Mouse (Mus musculus): ENCODE data around the gene Rgsl1. TPM values are rescaled to one million over a fixed set of nuclear protein-coding genes. Genes with fewer than 3 reads are reported as not detected.
"Not testable (repeated sequence)": the region's sequence is repeated elsewhere in the genome, so short reads cannot be mapped to it uniquely, and the experiment has no call there.

Rgsl1 gene
- 0.12 and 0.27 TPM in 2 replicates for polyA plus RNA-seq (2016; fragmentation: Nextera tagmentation; extraction: Ambion mirVana)

DNA sequence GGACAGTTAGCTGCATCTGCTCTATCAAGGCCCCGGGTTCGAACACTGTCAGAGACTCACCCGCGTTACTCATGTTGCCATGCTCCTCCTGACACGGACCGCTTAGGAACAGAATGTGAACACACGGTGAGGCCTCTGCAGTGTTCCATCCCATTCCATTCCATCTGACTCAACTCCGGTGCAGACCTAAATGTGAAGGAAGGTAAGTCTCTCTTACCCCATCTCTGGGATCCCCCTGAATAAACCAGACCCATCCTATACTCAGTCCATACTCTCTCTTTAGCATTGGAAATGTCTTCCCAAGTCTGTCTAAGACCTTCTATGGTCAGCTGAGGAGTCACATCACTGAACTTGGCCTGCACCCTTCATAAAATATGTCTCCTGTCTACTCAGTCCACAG lies at the start of gene Rgsl1:
Gene Rgsl1 (minus strand): TSS at position 101 of the 400 bp plus-strand sequence.
- Histone ChIP-seq H3K27ac (no peak within 1 kb of the TSS), H3K9me3 (replicated peaks) (no peaks in the 10 kb centered on the region), H3K36me3 (no peaks in the 10 kb centered on the region), H3K27me3 (no peaks in the 10 kb centered on the region), H3K4me2 (replicated peaks) (no peak within 1 kb of the TSS), H3K4me1 (no peaks in the 10 kb centered on the region), H3K4me3 (no peak within 1 kb of the TSS), H3K9ac (no peak within 1 kb of the TSS)
- WGBS = 96% methylated on average over 8 of the region's 8 CpGs
- no peak for ATAC-seq (ENCODE audit: low FRiP score)

DNA sequence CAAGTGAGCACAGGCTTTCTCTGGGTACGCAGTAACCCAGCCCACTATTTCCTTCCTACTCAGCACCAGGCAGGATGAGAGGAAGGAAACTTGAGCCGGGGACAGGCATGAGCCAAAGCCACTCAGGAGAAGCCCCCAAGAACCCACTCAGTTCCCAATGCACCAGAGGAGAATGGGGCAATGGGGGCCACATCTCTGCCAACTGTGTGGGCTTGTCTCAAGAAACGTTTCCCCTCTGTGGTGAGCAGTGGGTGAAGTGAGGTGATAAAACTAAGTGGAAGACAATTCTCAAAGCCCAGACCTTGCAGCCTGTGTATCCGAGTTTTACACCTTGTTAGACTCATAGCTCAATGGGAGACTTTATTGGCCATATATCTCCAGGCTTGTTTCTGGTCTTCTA lies 47.5 kb upstream of the Rgsl1 start, which contains the start of gene Teddm1a:
Gene Teddm1a (plus strand): TSS at position 301 of the 400 bp plus-strand sequence.
- no peak within 1 kb of the TSS for H3K9ac ChIP-seq
- H3K27ac ChIP-seq = no peak within 1 kb of the TSS
- H3K9me3 ChIP-seq (replicated peaks) = no peaks in the 10 kb centered on the region
- WGBS = 73% methylated on average over 4 of the region's 4 CpGs
- H3K4me3 ChIP-seq = no peak within 1 kb of the TSS
- no peaks in the 10 kb centered on the region for H3K36me3 ChIP-seq
- H3K27me3 ChIP-seq = 0 out of 2 replicates have a peak, but pooled peaks cover 5% of the 10 kb centered on the region
- no peak for ATAC-seq (ENCODE audit: low FRiP score)
- 0 out of 2 replicates have a peak, but pooled peaks cover 2% of the 10 kb centered on the region for H3K4me1 ChIP-seq
- H3K4me2 ChIP-seq (replicated peaks) = no peak within 1 kb of the TSS

DNA sequence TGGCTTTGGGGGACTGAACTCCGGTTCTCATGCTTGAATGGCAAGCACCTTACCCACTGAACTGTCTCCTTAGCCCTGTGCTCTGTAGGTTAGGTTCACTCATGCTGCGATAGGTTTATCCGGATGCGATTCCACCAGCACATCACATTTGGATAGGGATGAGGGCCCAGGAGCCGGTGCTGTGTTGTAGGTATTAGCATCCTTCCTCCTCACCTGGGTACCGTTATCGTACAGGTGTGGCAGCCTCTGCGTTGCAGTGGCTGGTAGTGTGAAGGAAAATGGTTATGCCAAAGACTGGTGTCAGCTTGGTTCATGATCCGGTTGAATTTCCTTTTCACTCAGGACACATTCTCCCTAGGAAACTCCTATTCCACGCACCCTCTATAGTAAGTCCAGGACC lies 46.2 kb upstream of the Rgsl1 start:
- Histone ChIP-seq H3K4me3 (no peak overlapping the region), H3K36me3 (no peaks in the 10 kb centered on the region), H3K9ac (no peak overlapping the region), H3K4me2 (replicated peaks) (no peak overlapping the region), H3K4me1 (0 out of 2 replicates have a peak, but pooled peaks cover 4% of the 10 kb centered on the region), H3K27me3 (0 out of 2 replicates have a peak, but pooled peaks cover 5% of the 10 kb centered on the region), H3K27ac (no peak overlapping the region), H3K9me3 (replicated peaks) (no peaks in the 10 kb centered on the region)
- WGBS = 92% methylated on average over 10 of the region's 10 CpGs
- ATAC-seq (ENCODE audit: low FRiP score) = no peak

DNA sequence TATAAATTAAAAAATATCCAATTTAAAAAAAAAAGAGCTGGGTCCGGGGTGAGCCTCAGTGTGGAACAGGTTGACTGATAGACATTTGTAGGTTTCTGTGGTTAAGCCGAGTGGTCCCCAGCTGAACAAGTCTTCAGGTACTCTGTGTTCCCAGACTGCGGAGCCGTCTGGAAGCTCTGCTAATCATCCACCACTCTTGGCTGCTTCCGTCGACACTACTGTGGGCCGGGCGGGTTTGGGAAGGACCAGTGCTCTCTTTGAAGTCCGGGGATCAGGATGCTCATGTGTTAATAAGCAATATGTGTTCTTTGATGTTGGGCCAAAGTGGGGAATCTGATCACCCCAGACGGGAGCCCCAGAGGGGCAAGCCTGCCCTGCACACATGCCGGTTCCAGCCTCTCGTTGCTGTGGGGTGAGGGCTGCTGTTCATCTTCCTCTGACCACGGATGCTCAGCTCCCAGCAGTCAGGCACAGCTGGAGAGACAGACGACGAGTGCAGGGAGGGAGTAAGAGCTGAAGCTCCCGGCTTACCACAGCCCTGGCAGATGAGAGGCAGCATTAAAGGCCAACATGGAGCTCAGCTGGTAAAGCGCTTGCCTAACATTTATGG lies 42.2 kb upstream of the Rgsl1 start:
- Histone ChIP-seq H3K9me3 (replicated peaks) (no peaks in the 10 kb centered on the region), H3K4me3 (no peak overlapping the region), H3K27me3 (no peaks in the 10 kb centered on the region), H3K4me2 (replicated peaks) (no peak overlapping the region), H3K36me3 (no peaks in the 10 kb centered on the region), H3K27ac (no peak overlapping the region), H3K4me1 (0 out of 2 replicates have a peak, but pooled peaks cover 4% of the 10 kb centered on the region), H3K9ac (no peak overlapping the region)
- no peak for ATAC-seq (ENCODE audit: low FRiP score)
- 38% methylated on average over 17 of the region's 17 CpGs for WGBS

DNA sequence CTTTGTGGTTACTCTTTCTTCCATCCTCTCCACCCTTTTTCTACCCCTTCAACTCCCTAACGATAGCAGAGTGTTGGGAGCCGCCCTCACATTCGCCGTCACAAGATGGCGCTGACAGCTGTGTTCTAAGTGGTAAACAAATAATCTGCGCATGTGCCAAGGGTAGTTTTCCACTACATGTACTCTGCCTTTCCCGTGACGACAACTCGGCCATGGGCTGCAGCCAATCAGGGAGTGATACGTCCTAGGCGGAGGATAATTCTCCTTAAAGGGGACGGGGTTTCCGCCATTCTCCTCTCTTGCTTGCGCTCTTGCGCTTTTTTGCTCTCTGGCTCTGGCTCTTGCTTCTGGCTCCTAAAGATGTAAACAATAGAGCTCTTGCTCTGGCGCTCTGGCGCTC lies 36.4 kb upstream of the Rgsl1 start:
- H3K27me3 ChIP-seq; H3K4me2 ChIP-seq (replicated peaks); H3K27ac ChIP-seq; H3K9ac ChIP-seq; H3K36me3 ChIP-seq; H3K9me3 ChIP-seq (replicated peaks); ATAC-seq (ENCODE audit: low FRiP score); H3K4me1 ChIP-seq; H3K4me3 ChIP-seq: not testable (repeated sequence)
- WGBS = 97% methylated on average over 17 of the region's 17 CpGs

DNA sequence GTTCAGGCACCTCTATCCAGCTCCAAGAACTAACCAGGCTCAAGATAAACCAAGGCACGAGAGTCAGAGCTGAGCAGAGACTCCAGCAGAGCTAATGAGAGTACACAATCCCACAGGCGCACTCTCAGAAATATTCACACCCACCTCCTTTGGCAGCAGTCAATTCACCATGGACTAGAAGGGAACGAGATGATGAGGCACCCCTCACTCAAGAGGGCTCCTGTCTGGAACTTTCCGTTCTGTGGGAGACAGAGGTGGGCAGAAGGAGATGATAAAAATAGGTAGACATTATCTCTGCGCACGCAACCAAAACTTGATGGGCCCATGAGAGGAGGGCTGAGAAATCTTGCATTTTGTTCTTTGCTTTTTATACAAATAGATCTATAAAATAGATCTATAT lies 30.1 kb upstream of the Rgsl1 start, which contains the start of gene Teddm1b:
Gene Teddm1b (plus strand): TSS at position 301 of the 400 bp plus-strand sequence.
- no peak within 1 kb of the TSS for H3K27ac ChIP-seq
- H3K4me3 ChIP-seq = no peak within 1 kb of the TSS
- H3K9ac ChIP-seq = no peak within 1 kb of the TSS
- no peaks in the 10 kb centered on the region for H3K4me1 ChIP-seq
- no peaks in the 10 kb centered on the region for H3K9me3 ChIP-seq (replicated peaks)
- no peak within 1 kb of the TSS for H3K4me2 ChIP-seq (replicated peaks)
- H3K27me3 ChIP-seq = no peaks in the 10 kb centered on the region
- WGBS = 90% methylated on average over 6 of the region's 6 CpGs
- no peaks in the 10 kb centered on the region for H3K36me3 ChIP-seq
- no peak for ATAC-seq (ENCODE audit: low FRiP score)

DNA sequence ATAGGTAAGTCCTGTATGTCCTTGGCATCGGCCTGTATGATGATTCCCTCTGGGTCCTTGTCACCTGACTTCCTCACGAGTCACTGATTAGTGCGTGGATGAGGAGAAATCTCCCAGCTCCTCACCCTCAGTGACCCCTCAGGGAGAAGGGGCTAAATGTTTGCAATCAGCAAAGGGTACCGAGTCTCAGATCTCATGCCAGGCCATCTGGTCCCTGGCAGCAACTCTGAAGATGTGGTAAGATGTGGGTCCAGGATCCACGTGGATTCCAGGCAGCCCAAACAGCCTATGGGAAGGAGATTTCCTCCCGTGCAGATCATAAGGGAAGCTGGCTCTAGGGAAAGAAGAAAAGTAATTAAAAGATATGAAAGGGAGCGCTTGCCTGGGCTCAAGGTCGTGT lies 12.0 kb upstream of the Rgsl1 start:
- Histone ChIP-seq H3K27me3 (no peaks in the 10 kb centered on the region), H3K4me2 (replicated peaks) (no peak overlapping the region), H3K9me3 (replicated peaks) (no peaks in the 10 kb centered on the region), H3K4me1 (no peaks in the 10 kb centered on the region), H3K27ac (no peak overlapping the region), H3K9ac (no peak overlapping the region), H3K4me3 (no peak overlapping the region), H3K36me3 (no peaks in the 10 kb centered on the region)
- no peak for ATAC-seq (ENCODE audit: low FRiP score)
- WGBS = 83% methylated on average over 8 of the region's 8 CpGs

- H3K27ac ChIP-seq; H3K9me3 ChIP-seq (replicated peaks); H3K4me3 ChIP-seq; H3K4me2 ChIP-seq (replicated peaks); H3K27me3 ChIP-seq; H3K9ac ChIP-seq; H3K4me1 ChIP-seq; ATAC-seq (ENCODE audit: low FRiP score); H3K36me3 ChIP-seq: not testable (repeated sequence)
- WGBS = 79% methylated on average over 7 of the region's 7 CpGs
Measured at GRCm38 (mm10) chr1:153852696-153853095, 8.8 kb upstream of the Rgsl1 start.

GRCm38 (mm10) chr1:153846867-153847266 lies 2.9 kb upstream of the Rgsl1 start:
- Histone ChIP-seq H3K4me2 (replicated peaks) (no peak overlapping the region), H3K27ac (no peak overlapping the region), H3K4me1 (no peaks in the 10 kb centered on the region), H3K9ac (no peak overlapping the region), H3K36me3 (no peaks in the 10 kb centered on the region), H3K4me3 (no peak overlapping the region), H3K9me3 (replicated peaks) (no peaks in the 10 kb centered on the region), H3K27me3 (no peaks in the 10 kb centered on the region)
- 26% methylated on average over 6 of the region's 6 CpGs for WGBS
- ATAC-seq (ENCODE audit: low FRiP score) = no peak

DNA sequence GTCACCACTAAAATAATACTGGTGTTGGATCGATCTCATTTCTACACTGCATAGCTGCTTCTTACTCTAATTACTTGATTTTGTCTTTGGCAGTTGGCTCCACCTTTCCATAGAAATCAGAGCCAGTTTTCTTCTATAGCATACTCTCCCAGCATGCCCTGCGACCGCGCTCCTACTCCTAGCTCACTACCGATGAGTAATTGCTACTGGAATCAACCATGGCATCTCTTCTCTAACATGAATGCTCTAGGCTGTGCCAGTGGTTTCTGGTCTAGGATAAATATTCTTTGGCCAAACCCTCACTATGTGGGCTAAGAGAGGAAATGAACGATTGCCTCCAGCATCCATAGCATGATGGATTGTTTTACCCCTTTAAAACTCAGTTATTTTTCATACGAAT lies 2.5 kb upstream of the Rgsl1 start:
- Histone ChIP-seq H3K36me3 (no peaks in the 10 kb centered on the region), H3K9ac (no peak overlapping the region), H3K9me3 (replicated peaks) (no peaks in the 10 kb centered on the region), H3K4me2 (replicated peaks) (no peak overlapping the region), H3K4me1 (no peaks in the 10 kb centered on the region), H3K4me3 (no peak overlapping the region), H3K27me3 (no peaks in the 10 kb centered on the region), H3K27ac (no peak overlapping the region)
- no peak for ATAC-seq (ENCODE audit: low FRiP score)
- WGBS = 90% methylated on average over 7 of the region's 7 CpGs

DNA sequence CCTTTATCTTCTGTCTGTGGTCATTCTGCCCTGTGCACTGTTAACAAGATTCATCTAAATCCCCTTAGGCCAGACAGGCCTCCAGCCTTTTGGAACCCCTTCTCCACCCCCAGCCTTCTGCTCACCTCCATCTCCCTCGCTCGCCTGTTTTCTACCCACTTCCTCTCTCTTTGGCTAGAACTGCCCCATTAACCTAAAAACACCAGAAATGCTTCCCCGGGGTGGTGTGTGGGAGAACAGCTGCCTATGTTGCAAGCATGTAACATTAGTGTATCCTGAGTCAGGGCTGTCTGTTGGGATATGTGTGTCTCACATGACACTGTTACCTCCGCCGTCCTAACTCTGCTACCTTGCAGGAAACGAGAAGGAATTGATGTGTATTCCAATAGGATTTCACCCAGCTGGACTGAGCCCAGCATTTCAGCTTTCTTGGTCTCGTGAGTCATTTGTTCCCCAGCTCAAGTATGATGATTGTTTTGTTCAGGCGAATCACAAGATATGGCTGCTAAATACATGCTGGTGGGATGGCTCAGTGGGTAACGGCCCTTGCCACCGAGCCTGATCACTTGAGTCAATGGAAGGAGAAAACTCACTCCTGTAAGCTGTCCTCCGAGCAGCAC lies 1.7 kb downstream of the Rgsl1 start:
- no peak overlapping the region for H3K4me2 ChIP-seq (replicated peaks)
- no peaks in the 10 kb centered on the region for H3K36me3 ChIP-seq
- H3K9ac ChIP-seq = no peak overlapping the region
- H3K9me3 ChIP-seq (replicated peaks) = no peaks in the 10 kb centered on the region
- no peak for ATAC-seq (ENCODE audit: low FRiP score)
- 91% methylated on average over 11 of the region's 11 CpGs for WGBS
- H3K27ac ChIP-seq = no peak overlapping the region
- H3K27me3 ChIP-seq = no peaks in the 10 kb centered on the region
- no peaks in the 10 kb centered on the region for H3K4me1 ChIP-seq
- H3K4me3 ChIP-seq = no peak overlapping the region

DNA sequence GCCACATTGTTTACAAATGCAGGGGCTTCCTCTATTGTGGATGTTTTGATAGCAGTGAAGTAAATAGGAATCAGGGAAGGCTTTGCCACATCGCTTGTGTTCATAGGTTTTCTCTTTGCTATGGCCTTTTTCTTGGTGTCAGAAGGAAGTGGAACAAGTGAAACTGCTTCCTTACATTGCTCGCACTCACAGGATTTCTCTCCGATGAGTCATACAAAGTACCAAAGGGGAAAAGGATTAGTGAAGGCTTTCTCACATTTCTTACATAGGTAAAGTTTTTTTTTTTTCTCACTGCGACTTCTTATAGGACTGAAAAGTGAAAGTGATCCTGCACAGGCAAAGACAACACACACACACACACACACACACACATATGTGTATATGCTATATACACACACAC lies 7.9 kb downstream of the Rgsl1 start:
- H3K4me3 ChIP-seq = no peak overlapping the region
- no peaks in the 10 kb centered on the region for H3K27me3 ChIP-seq
- H3K4me1 ChIP-seq = no peaks in the 10 kb centered on the region
- no peaks in the 10 kb centered on the region for H3K36me3 ChIP-seq
- WGBS = 86% methylated on average over 4 of the region's 4 CpGs
- no peak overlapping the region for H3K27ac ChIP-seq
- H3K9ac ChIP-seq = no peak overlapping the region
- ATAC-seq (ENCODE audit: low FRiP score) = no peak
- H3K9me3 ChIP-seq (replicated peaks) = no peaks in the 10 kb centered on the region
- no peak overlapping the region for H3K4me2 ChIP-seq (replicated peaks)

- Histone ChIP-seq H3K4me3 (no peak overlapping the region), H3K27me3 (no peaks in the 10 kb centered on the region)
- WGBS = 81% methylated on average over 4 of the region's 4 CpGs
Measured at GRCm38 (mm10) chr1:153830746-153831145, 13.2 kb downstream of the Rgsl1 start.

More at GRCm38 (mm10) chr1:153830746-153831145, 13.2 kb downstream of the Rgsl1 start:
- ATAC-seq (ENCODE audit: low FRiP score) = no peak
- Histone ChIP-seq H3K9ac (no peak overlapping the region), H3K36me3 (no peaks in the 10 kb centered on the region), H3K4me2 (replicated peaks) (no peak overlapping the region), H3K4me1 (no peaks in the 10 kb centered on the region), H3K9me3 (replicated peaks) (no peaks in the 10 kb centered on the region), H3K27ac (no peak overlapping the region)
